Comparison of ENCODE assay signal across 25 mouse cellular contexts in the genomic region with DNA sequence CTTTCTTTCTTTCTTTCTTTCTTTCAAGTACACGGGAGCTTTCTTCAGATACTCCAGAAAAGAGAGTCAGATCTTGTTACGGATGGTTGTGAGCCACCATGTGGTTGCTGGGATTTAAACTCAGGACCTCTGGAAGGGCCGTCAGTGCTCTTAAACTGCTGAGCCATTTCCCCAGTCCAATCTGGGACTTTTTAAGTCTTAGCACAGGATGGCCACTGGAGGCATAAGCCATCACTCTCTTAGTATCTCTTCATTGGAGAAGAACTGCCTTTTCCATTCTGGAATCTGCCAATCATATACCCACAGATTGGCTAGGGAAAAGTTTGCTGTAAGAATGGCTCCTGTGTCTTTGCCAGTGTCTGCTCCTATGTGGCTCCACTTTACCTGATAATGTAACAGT. TPM values are rescaled to one million over a fixed set of nuclear protein-coding genes. Genes with fewer than 3 reads are reported as not detected.
DNase-seq lines count a peak whose midpoint lies in the region; ATAC-seq and TF ChIP-seq lines count a peak whose summit lies in the region.
"Had no signal": no experiment of that assay in that cellular context is flagged by ENCODE, and none has a peak within 500 bp of the region (broad histone marks: within the 10 kb centered on the region; RNA-seq: fewer than 3 reads in every experiment).

No protein-coding gene starts in this region.

- 59% methylated on average over 3 of the region's 3 CpGs for WGBS in heart, adult 2 months
- 65% methylated on average over 3 of the region's 3 CpGs for WGBS in heart, embryonic 10.5 days
- 51% methylated on average over 3 of the region's 3 CpGs for WGBS in lung, postnatal 0 days
- WGBS in lung, adult 2 months: 51% methylated on average over 3 of the region's 3 CpGs

- no peaks in the 10 kb centered on the region for H3K9me3 ChIP-seq in heart, embryonic 10.5 days
- H3K9me3 ChIP-seq in lung, postnatal 0 days (ENCODE audit: low read length): no peaks in the 10 kb centered on the region
- H3K9me3 ChIP-seq: embryonic facial prominence, embryonic 13.5 days; forebrain, embryonic 12.5 days; stomach, embryonic 15.5 days had no signal

- no peaks in the 10 kb centered on the region for H3K27me3 ChIP-seq in heart, adult 2 months (ENCODE audit: control insufficient read depth, insufficient read depth, low read length)
- no peaks in the 10 kb centered on the region for H3K27me3 ChIP-seq in heart, embryonic 10.5 days (ENCODE audit: insufficient read depth, poor library complexity, severe bottlenecking)
- H3K27me3 ChIP-seq in lung, postnatal 0 days (replicated peaks; ENCODE audit: insufficient read depth, low read length): no peaks in the 10 kb centered on the region
- H3K27me3 ChIP-seq: embryonic facial prominence, embryonic 13.5 days; forebrain, embryonic 12.5 days; stomach, embryonic 15.5 days had no signal

- H3K27ac ChIP-seq in heart, adult 2 months: no peak overlapping the region
- no peak overlapping the region for H3K27ac ChIP-seq in heart, embryonic 10.5 days
- no peak overlapping the region for H3K27ac ChIP-seq in lung, postnatal 0 days (ENCODE audit: low read length)
- H3K27ac ChIP-seq: embryonic facial prominence, embryonic 13.5 days; forebrain, embryonic 12.5 days; stomach, embryonic 15.5 days had no signal

- H3K4me3 ChIP-seq in heart, adult 2 months: no peak overlapping the region
- H3K4me3 ChIP-seq in heart, embryonic 10.5 days: no peak overlapping the region
- H3K4me3 ChIP-seq in lung, postnatal 0 days (ENCODE audit: low read depth, low read length): no peak overlapping the region
- no peak overlapping the region for H3K4me3 ChIP-seq in lung, adult 2 months (replicated peaks; ENCODE audit: extremely low read depth, low read depth, low read length)
- H3K4me3 ChIP-seq: embryonic facial prominence, embryonic 13.5 days; forebrain, embryonic 12.5 days; stomach, embryonic 15.5 days had no signal

- TF ChIP-seq EP300 in heart, adult 2 months (IDR thresholded peaks at IDR 0.05; ENCODE audit: insufficient read depth, low read depth, low read length): no peak
- TF ChIP-seq EP300 in lung, postnatal 0 days (IDR thresholded peaks at IDR 0.05): no peak

- intact Hi-C loops in heart, adult 2 months (cut with DNase I): loop anchor here (10.0 kb wide), 1 partner anchor 198 kb away; a partner anchor contains a TSS

- TF ChIP-seq CTCF in heart, adult 2 months (IDR thresholded peaks at IDR 0.05): 0 out of 2 replicates have a peak, but pooled peaks have one; percentile 21
- TF ChIP-seq CTCF in lung, postnatal 0 days (IDR thresholded peaks at IDR 0.05): peak; percentile 25
- no peak for TF ChIP-seq CTCF in lung, adult 2 months (IDR thresholded peaks at IDR 0.05; ENCODE audit: insufficient read depth, low read length)
- TF ChIP-seq CTCF in brain, embryonic 14.5 days (IDR thresholded peaks at IDR 0.05; ENCODE audit: borderline replicate concordance, extremely low read depth, insufficient read depth, insufficient read length): peak; percentile 13; the same call in 1 of the 2 replicates

- peaks cover 8% of the 10 kb centered on the region for H3K4me1 ChIP-seq in heart, adult 2 months (ENCODE audit: control insufficient read depth, insufficient read depth, low read length)
- H3K4me1 ChIP-seq in heart, embryonic 10.5 days: peaks cover 15% of the 10 kb centered on the region
- H3K4me1 ChIP-seq in lung, postnatal 0 days (ENCODE audit: insufficient read depth, low read depth, low read length): peaks cover 3% of the 10 kb centered on the region; the same call in 1 of the 2 replicates
- H3K4me1 ChIP-seq in lung, adult 2 months (ENCODE audit: control insufficient read depth, insufficient read depth, low read length): peaks cover 3% of the 10 kb centered on the region

- H3K4me2 ChIP-seq in lung, postnatal 0 days (replicated peaks; ENCODE audit: low read depth, low read length): no peak overlapping the region
- H3K4me2 ChIP-seq: embryonic facial prominence, embryonic 13.5 days; forebrain, embryonic 12.5 days; heart, embryonic 11.5 days; stomach, embryonic 15.5 days had no signal

- H3K9ac ChIP-seq in heart, adult 2 months (ENCODE audit: low read depth, low read length): no peak overlapping the region
- no peak overlapping the region for H3K9ac ChIP-seq in lung, postnatal 0 days (replicated peaks; ENCODE audit: low read depth)
- H3K9ac ChIP-seq: embryonic facial prominence, embryonic 13.5 days; forebrain, embryonic 12.5 days; stomach, embryonic 15.5 days had no signal

- no peak for ATAC-seq in lung, postnatal 0 days
- ATAC-seq in erythroblast, adult 5-6 weeks (replicated peaks; ENCODE audit: low FRiP score, poor library complexity, severe bottlenecking): no peak
- ATAC-seq: CD4-positive, CD25-positive, alpha-beta regulatory T cell, adult 4 months; hindbrain, embryonic 16.5 days had no signal

- no peaks in the 10 kb centered on the region for H3K36me3 ChIP-seq in heart, adult 2 months (ENCODE audit: control insufficient read depth, insufficient read depth, low read length)
- H3K36me3 ChIP-seq in heart, embryonic 10.5 days: peaks cover 27% of the 10 kb centered on the region
- peaks cover 8% of the 10 kb centered on the region; the same call in 1 of the 2 replicates for H3K36me3 ChIP-seq in lung, postnatal 0 days (ENCODE audit: insufficient read depth, low read length)

- TF ChIP-seq POLR2A in heart, adult 2 months (IDR thresholded peaks at IDR 0.05; ENCODE audit: insufficient read depth, low read depth, low read length): no peak
- TF ChIP-seq POLR2A in lung, adult 2 months (IDR thresholded peaks at IDR 0.05; ENCODE audit: borderline replicate concordance, extremely low read depth, low read depth, low read length): no peak
- no peak for TF ChIP-seq POLR2A in brain, embryonic 14.5 days (IDR thresholded peaks at IDR 0.05; ENCODE audit: borderline replicate concordance, extremely low read depth, insufficient read depth, insufficient read length, poor library complexity, severe bottlenecking)

- DNase-seq in heart, adult 2 months: no peak
- DNase-seq in heart, embryonic 10.5 days (ENCODE audit: low spot score): no peak
- DNase-seq in lung, postnatal 0 days (ENCODE audit: low spot score): no peak
- DNase-seq in lung, adult 2 months: no peak
- DNase-seq in ES-CJ7 (ENCODE audit: low read depth, low spot score): peak; percentile 84
- no peak for DNase-seq in brain, embryonic 14.5 days (ENCODE audit: low read depth)
- DNase-seq in T-cell, adult 2 months (ENCODE audit: low spot score): no peak
- DNase-seq: adrenal gland, postnatal 10 days; cerebellum, postnatal 25 days; gastrocnemius, postnatal 14 days; kidney, adult 9 months; right cerebral cortex, adult 18-20 months; spleen, adult 18-20 months had no signal

- H3K79me2 ChIP-seq in heart, adult 2 months (replicated peaks; ENCODE audit: control insufficient read depth, insufficient read depth, low read length): peaks cover 3% of the 10 kb centered on the region

RNA-seq across cellular contexts. Expression of a gene that starts 3.1 kb away (rescaled TPM):
- 10 to 100 TPM; 35.5 to 36.4 TPM for total RNA-seq in heart, adult 2 months (2021)
- polyA plus RNA-seq in heart, adult 2 months (2012; rRNA removed): 43.0 and 76.2 TPM in 2 replicates
- 80.7 and 84.7 TPM in 2 replicates for polyA plus RNA-seq in heart, embryonic 10.5 days (2016; fragmentation: Nextera tagmentation; extraction: Ambion mirVana)
- 71.2 and 71.8 TPM in 2 replicates for polyA plus RNA-seq in lung, postnatal 0 days (2015; fragmentation: Nextera tagmentation; extraction: Ambion mirVana)
- 41.5 and 64.0 TPM in 2 replicates for polyA plus RNA-seq in lung, adult 2 months (2012; rRNA removed)
- 103 and 123 TPM in 2 replicates for polyA plus RNA-seq in brain, embryonic 14.5 days (2012; rRNA removed)
- total RNA-seq in erythroblast, adult 5-6 weeks (2015; ENCODE audit: low replicate concordance): 17.8 and 22.3 TPM in 2 replicates
- total RNA-seq in erythroblast, adult 5-6 weeks (2017; ENCODE audit: low replicate concordance): 24.5 and 26.5 TPM in 2 replicates

RNA-seq across cellular contexts. Expression of a gene that starts 14.1 kb away (rescaled TPM):
- not detected for total RNA-seq in heart, adult 2 months (2021)
- polyA plus RNA-seq in heart, adult 2 months (2012; rRNA removed): 0.44 TPM in 1 of 2 replicates, not detected in the other
- not detected in 2 replicates for polyA plus RNA-seq in heart, embryonic 10.5 days (2016; fragmentation: Nextera tagmentation; extraction: Ambion mirVana)
- polyA plus RNA-seq in lung, postnatal 0 days (2015; fragmentation: Nextera tagmentation; extraction: Ambion mirVana): 0.14 and 0.17 TPM in 2 replicates
- 0.42 and 1.6 TPM in 2 replicates for polyA plus RNA-seq in lung, adult 2 months (2012; rRNA removed)
- not detected in 2 replicates for polyA plus RNA-seq in brain, embryonic 14.5 days (2012; rRNA removed)
- not detected in 2 replicates for total RNA-seq in erythroblast, adult 5-6 weeks (2015; ENCODE audit: low replicate concordance)
- total RNA-seq in erythroblast, adult 5-6 weeks (2017; ENCODE audit: low replicate concordance): not detected in 2 replicates
- total RNA-seq: adrenal gland, postnatal 10 days; gastrocnemius, postnatal 14 days; heart, postnatal 25 days; megakaryocyte-erythroid progenitor cell, adult 5-6 weeks had no signal
- polyA plus RNA-seq: embryonic facial prominence, embryonic 13.5 days; forebrain, embryonic 12.5 days; heart, embryonic 11.5 days; limb, embryonic 11.5 days; liver, embryonic 16.5 days; neural tube, embryonic 14.5 days; stomach, embryonic 15.5 days had no signal
